Mouse (Mus musculus) kidney, adult 8-10 months (tissue): ENCODE results near the gene Ahcy.
"Not testable (repeated sequence)": the region's sequence is repeated elsewhere in the genome, so short reads cannot be mapped to it uniquely, and the experiment has no call there.

Experiments
- DNase-seq, 2 experiments: peaks; one replicate each; pipeline ENCODE4 v3.0.0; 2022

Ahcy gene

GRCm38 (mm10) chr2:155073347-155073746 lies 950 bp downstream of the Ahcy start:
- no peak for DNase-seq

GRCm38 (mm10) chr2:155072353-155073145 lies 1.7 kb downstream of the Ahcy start:
- no peak for DNase-seq

DNA sequence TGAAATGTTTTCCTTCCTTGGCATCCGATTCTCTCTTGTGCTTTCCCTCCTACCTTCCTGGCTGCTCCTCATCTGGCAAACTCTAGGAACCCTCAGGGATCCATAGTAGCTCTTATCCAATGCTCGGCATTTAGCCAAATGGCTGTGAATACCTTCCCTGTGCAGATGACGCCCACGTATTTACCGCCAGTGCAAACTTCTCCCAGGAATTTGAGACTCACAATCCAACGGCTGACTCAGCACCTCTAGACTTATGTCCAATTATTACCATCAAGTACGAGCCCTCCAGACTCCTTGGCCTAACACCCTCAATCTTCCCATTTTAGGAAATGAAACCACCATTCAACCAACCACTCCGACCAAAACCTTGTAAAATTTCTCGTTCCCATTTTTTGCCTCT lies 3.3 kb downstream of the Ahcy start:
- no peak for DNase-seq

DNA sequence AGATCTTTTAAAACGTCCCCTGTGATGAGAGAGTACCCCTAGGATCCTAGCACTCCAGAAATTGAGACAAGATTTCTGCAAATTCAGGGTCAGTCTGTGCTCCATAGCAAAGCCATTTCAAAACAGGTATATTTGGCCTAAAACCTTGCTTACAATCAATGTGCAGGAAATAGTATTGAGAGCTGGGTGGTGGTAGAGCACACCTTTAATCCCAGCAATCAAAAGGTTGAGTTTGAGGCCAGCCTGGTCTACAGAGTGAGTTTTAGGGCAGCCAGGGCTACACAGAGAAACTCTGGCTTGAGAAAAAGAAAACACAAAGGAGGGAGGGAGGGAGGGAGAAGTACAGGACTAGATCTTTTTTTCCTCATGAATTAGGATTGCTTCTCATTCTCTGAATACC lies 16.9 kb downstream of the Ahcy start:
- DNase-seq, result no peak

- no peak for DNase-seq
Measured at GRCm38 (mm10) chr2:155056076-155056578, 18.2 kb downstream of the Ahcy start.

DNA sequence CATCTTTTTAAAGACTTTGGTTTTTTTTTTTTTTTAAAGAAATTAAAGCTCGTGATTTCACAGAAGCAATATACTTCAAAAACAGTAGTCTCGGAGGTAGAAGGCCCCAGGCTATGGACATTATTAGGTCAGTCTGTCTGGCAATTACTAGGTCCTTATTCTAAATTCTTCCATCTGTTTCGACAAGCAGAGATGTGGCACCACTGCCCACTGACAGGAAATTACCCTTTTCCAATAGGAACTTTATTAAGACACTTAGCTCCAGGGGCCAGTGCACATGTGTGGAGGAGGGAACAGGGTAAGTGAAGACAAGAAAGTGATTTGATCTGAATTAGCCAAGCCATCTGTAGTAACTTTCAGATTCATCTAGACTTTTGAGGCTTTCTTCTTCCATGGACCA lies 19.6 kb downstream of the Ahcy start:
- DNase-seq, result no peak

- DNase-seq, result not testable (repeated sequence)
Measured at GRCm38 (mm10) chr2:155053512-155053911, 20.8 kb downstream of the Ahcy start.

DNA sequence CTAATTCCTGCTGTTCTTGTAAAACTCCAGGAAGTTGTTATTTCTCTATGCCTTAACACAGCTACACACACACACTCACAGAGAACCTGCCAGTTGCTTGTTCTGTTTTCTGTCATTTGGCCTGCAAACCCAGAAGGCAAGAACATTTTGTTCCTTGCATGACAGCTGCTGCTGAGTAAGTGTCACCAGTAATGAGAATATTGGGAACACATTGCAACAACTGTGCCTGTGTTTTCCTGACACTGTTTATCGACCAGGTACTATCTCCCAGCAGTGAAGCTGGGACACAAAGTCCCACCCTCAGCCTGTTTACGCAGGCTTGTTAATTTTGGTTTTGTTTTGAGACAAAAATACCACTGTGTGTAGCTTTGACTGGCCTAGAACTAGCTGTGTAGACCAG lies 21.6 kb downstream of the Ahcy start:
- DNase-seq, result no peak

- no peak for DNase-seq
Measured at GRCm38 (mm10) chr2:155051622-155052351, 22.5 kb downstream of the Ahcy start.

DNA sequence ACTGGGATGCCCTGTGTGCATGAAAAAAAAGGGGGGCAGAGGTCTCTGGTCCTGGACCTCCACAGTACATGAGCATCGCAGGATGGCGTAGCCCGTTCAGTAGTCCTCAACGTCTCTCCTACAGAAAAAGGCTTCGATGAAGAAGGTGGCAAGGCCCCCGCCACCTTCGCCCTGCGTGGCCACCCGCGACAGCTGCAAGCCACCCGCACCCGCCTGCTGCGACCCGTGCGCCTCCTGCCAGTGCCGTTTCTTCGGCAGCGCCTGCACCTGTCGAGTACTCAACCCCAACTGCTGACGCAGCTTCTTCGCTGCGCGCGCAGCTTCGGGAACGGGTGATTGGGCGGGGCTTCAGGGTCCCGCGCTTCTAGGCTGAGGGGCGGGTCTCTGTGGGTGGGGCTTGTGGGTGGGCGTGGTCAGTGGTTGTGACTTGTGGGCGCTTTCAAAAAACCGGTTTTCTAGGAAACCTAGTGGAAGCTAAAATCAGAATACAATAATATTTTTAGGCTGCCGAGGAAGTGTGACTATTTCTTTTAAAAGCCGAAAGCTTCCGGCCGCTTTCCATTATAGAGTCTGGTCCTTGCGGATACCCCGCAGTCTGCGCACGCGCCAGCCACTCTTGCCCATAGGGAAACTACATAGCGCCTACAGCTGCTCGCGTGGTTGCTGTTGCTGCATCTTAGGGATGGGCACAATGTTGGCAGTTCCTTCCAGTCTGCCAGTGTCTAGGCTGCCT lies 23.6 kb downstream of the Ahcy start:
- peak; percentile 90 to 94 for DNase-seq

- DNase-seq, result no peak
Measured at GRCm38 (mm10) chr2:155050108-155050503, 24.2 kb downstream of the Ahcy start.

- DNase-seq, result no peak
Measured at GRCm38 (mm10) chr2:155047452-155048178, 26.7 kb downstream of the Ahcy start.

DNA sequence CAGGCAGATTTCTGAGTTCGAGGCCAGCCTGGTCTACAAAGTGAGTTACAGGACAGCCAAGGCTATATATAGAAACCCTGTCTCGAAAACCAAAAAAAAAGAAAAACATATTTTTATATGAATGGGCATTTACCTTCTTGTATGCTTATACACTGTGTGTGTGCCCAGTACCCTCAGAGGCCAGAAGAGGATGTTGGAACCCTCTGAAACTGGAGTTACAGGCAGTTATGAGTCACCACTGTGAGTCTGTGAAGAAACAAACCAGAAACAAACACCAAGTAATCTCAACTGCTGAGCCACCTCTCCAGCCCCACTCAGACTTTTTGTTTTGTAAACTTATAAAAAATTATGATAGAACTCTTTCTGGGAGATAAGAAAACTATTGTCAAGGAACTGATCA lies 27.5 kb downstream of the Ahcy start:
- DNase-seq, result no peak

DNA sequence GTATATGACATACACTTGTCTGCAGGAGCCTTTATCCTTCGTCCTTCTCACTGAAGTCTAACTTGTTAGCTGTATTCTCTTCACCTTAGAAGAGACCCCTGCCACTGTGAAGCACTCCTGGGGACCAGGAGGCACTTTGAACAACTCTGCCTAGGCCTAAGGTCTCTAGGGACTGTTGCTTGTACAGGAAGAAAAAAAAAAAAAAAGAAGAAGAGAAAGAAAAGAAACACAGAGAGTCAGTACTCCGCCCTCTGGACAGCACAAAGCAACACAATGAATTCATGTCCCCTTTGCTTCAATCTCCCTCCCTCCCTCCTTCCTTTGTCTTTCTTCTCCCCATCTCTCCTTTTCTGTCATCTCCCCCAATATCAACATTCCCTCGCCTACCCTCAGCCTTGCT lies 29.2 kb downstream of the Ahcy start:
- DNase-seq, result no peak

DNA sequence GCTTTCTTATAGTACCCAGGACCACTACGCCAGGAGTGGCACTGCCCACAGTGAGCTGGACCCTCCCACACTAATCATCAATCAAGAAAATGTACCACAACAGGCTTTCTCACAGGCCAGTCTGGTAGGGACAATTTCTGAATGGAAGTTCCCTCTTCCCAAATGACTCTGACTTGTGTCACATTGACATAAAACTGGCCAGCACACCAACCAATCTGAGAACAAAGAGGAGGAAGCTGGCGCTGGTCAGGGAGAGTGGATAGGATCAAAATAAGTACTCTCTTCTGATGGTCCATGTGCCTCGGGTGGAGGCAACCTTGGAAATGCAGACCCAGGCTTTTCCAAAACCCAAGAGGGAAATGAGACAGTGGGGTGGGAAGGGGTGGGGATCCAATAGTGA lies 29.8 kb downstream of the Ahcy start:
- DNase-seq, result no peak

- DNase-seq, result no peak
Measured at GRCm38 (mm10) chr2:155039956-155040355, 34.3 kb downstream of the Ahcy start.

DNA sequence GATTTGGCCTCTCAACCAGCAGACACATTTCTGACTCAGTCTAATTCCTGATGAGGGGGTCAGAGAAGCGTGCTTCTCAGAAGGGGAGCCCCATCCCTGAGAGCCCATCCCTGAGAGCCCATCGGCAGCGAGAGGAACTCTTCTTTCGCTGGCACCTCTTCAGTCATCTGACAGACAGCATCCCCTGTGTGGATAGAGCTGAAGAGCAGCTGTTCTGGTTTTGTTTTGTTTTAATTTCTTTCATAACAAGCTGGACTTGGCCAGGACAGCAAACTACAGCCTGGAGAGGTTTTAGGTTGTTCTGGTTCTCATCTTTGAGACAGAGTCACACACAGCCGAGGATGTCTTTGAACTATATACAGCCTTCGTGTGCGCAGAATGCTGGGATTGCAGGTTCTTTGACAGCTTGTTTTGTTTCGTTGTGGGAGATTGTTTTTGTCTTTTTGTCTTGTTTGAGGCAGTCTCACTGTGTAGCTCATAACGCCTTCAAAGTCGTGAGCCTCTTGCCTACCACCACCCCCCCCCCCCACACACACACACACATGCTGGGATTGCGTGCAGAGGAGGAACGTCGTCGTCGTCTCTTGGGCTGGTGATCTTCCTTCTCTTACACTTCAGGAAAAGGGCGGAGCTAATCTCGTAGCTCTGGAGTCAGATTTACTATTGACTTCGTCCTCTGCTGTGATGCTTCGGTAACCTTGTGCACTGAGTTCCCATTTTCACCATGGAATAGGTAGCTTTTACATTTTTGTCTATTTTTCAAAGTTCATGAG lies 41.2 kb downstream of the Ahcy start:
- no peak for DNase-seq

DNA sequence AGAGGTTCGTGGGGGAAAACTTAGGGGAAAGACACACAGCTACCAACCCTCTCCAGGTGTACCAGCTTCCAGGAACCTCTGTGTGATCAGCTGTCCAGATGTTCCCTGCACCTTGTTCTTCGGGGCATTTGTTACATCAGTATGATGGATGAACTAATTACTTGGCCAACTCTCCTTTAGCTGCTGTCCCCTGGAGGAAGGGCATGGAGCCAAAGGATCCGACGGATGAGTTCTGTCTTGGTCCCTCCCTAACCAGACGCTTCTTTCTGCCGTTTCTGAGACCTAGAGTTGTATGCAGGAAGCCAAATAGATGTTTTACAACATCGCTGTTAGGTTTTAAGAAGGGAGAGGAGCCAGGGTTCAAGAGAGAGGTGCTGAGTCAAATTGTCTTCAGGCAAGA lies 43.5 kb downstream of the Ahcy start:
- no peak for DNase-seq

GRCm38 (mm10) chr2:155020247-155020826 lies 54.0 kb downstream of the Ahcy start:
- not testable (repeated sequence) for DNase-seq

- DNase-seq, result peak; percentile 81 to 95
Measured at GRCm38 (mm10) chr2:155019673-155020072, 54.6 kb downstream of the Ahcy start.
